Mouse (Mus musculus): ENCODE data around the gene Nf2. TPM values are rescaled to one million over a fixed set of nuclear protein-coding genes. Genes with fewer than 3 reads are reported as not detected.

Nf2 gene
- 10 to 100 TPM; 74.3 to 74.7 TPM for total RNA-seq (2021)
- long read RNA-seq, experiment 1, full-length matches to known transcripts, result 43 of 69 reads
- long read RNA-seq, experiment 1, partial matches to known transcripts, result 8 of 69 reads
- long read RNA-seq, experiment 1, other reads (novel, unspliced or antisense), result 18 of 69 reads
- long read RNA-seq, experiment 2, full-length matches to known transcripts, result 46 of 73 reads
- long read RNA-seq, experiment 2, partial matches to known transcripts, result 9 of 73 reads
- long read RNA-seq, experiment 2, other reads (novel, unspliced or antisense), result 18 of 73 reads

DNA sequence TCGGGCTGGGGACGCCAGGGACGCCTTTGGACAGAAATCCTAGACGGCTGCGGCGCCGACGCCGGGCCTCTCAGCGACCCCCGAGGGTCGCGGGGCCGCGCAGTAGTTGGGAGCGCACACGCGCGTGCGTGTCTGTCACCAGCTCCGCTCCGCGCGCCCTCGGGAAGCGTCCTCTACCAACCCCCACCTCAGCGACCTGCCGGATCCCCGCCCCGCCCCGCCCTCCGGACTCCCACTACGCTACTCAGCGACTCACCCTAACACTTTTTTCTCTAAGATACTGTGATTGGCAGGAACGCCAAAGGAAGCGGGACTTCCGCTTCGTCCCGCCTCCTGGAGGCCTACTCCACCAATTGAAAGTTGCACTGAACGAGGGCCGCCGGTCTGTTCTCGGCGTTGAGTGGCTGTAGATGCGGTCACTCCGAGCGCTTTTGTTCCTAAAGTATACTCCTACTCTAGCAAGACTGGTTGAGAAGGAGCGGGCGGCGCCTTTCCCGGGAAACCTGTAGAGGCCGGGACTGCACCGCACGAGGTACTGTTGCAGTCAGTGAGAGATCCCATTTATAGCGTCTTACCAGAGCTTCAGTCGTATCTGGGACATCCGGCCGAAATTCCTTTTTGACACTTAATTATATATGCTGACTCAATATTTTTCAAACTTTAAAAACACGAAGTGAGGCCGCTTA is at the start of gene Nf2:
Nf2 (minus strand) TSS at position 279 of the 686 bp plus-strand sequence.
- peak within 1 kb of the TSS; percentile 67 for H3K4me3 ChIP-seq
- intact Hi-C loops (cut with DNase I), result loop anchor here (5.0 kb wide), 1 partner anchor 257 kb away; the partner anchor contains the start of gene Mtmr3
- H3K27ac ChIP-seq, result peak within 1 kb of the TSS; percentile 79
- TF ChIP-seq CTCF (IDR thresholded peaks at IDR 0.05), result peak; percentile 11; the same call in 1 of the 2 replicates
- DNase-seq (ENCODE audit: extremely low spot score in 1 of 2, low spot score in 2 of 2), result peak; percentile 95 to 97

- peak; percentile 81 to 83 for DNase-seq (ENCODE audit: extremely low spot score in 1 of 2, low spot score in 2 of 2)
- intact Hi-C loops (cut with DNase I), result no loop called here
- Histone ChIP-seq H3K27ac (peak within 1 kb of the TSS; percentile 87), H3K4me3 (peak within 1 kb of the TSS; percentile 59)
- TF ChIP-seq CTCF (IDR thresholded peaks at IDR 0.05), result no peak
Observed at GRCm38 (mm10) chr11:4894848-4895816, 45.8 kb upstream of the Nf2 start, which contains the start of gene Thoc5. Gene Thoc5 (plus strand): TSS chr11:4895320.

DNA sequence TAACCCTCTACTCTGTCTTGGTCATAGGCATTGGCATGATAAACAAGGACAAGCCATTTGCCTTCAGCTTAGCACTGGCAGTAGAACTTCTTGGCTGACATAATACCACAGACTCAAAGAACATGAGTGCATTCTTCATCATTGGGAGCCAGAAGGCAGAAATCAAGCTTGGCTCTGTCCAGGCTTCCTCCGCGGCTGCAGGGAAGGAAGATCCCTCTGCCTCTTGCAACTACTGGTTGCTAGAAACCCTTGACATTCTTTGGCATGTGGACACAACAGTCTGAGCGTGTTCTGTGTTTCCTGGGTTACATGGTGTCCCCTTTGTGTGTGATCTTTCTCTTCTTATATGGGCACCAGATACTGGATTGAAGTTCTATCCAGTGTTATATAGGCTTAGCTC is 37.7 kb upstream of the Nf2 start:
- no peak overlapping the region for H3K27ac ChIP-seq
- no peak overlapping the region for H3K4me3 ChIP-seq
- no peak for TF ChIP-seq CTCF (IDR thresholded peaks at IDR 0.05)
- intact Hi-C loops (cut with DNase I), result no loop called here
- DNase-seq (ENCODE audit: extremely low spot score in 1 of 2, low spot score in 2 of 2), result no peak

GRCm38 (mm10) chr11:4885385-4885903 is 36.1 kb upstream of the Nf2 start:
- intact Hi-C loops (cut with DNase I), result no loop called here
- peak; percentile 77 for TF ChIP-seq CTCF (IDR thresholded peaks at IDR 0.05)
- H3K27ac ChIP-seq, result no peak overlapping the region
- DNase-seq (ENCODE audit: extremely low spot score in 1 of 2, low spot score in 2 of 2), result peak; percentile 39 to 56
- H3K4me3 ChIP-seq, result no peak overlapping the region

DNA sequence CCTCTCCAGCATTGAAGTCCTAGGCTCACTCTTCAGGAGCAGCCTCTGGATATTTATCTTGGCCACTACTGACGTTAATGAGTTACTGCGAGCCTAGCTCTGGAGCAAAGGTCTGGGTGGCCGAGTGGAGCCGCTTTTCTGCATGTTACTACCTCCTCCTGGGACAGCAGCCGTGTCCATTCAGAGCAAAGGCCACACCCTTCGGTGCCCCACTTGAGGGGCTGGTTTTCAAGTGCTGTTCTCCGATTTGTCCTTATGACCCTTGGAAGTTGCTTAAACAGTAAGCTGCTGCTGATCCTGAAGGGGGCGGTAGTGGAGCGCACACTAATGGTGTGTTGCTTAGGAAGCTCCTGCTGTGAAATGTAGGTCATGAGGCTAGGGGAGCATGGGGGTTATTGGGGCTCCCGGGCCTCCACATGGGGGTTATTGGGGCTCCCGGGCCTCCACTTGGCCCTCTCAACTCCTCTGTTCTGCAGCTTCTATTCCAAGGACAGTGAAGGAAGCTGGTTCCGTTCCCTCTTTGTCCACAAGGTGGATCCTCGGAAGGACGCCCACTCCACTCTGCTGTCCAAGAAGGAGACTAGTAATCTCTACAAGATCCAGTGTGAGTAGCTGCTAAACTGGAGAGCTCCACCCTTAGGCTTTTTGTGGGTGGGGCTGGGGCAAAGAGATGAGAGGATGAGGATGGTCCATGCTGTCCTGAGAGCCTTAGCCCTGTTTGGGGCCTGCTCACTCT is 33.7 kb upstream of the Nf2 start:
- Histone ChIP-seq H3K4me3 (no peak overlapping the region), H3K27ac (no peak overlapping the region)
- DNase-seq (ENCODE audit: extremely low spot score in 1 of 2, low spot score in 2 of 2), result no peak
- TF ChIP-seq CTCF (IDR thresholded peaks at IDR 0.05), result peak; percentile 37
- intact Hi-C loops (cut with DNase I), result no loop called here

GRCm38 (mm10) chr11:4881087-4881486 is 31.8 kb upstream of the Nf2 start:
- intact Hi-C loops (cut with DNase I), result no loop called here
- H3K27ac ChIP-seq, result no peak overlapping the region
- DNase-seq (ENCODE audit: extremely low spot score in 1 of 2, low spot score in 2 of 2), result no peak
- no peak for TF ChIP-seq CTCF (IDR thresholded peaks at IDR 0.05)
- H3K4me3 ChIP-seq, result no peak overlapping the region

GRCm38 (mm10) chr11:4874551-4874950 is 25.2 kb upstream of the Nf2 start:
- peak overlapping the region; percentile 64 for H3K4me3 ChIP-seq
- H3K27ac ChIP-seq, result no peak overlapping the region
- intact Hi-C loops (cut with DNase I), result no loop called here
- no peak for TF ChIP-seq CTCF (IDR thresholded peaks at IDR 0.05)
- no peak for DNase-seq (ENCODE audit: extremely low spot score in 1 of 2, low spot score in 2 of 2)

GRCm38 (mm10) chr11:4873755-4874475 is 24.6 kb upstream of the Nf2 start, which contains the start of gene Nipsnap1:
Gene Nipsnap1 (plus strand): TSS chr11:4873951.
- intact Hi-C loops (cut with DNase I), result no loop called here
- Histone ChIP-seq H3K4me3 (peak within 1 kb of the TSS; percentile 64), H3K27ac (peak within 1 kb of the TSS; percentile 86)
- DNase-seq (ENCODE audit: extremely low spot score in 1 of 2, low spot score in 2 of 2), result peak; percentile 76 to 79
- no peak for TF ChIP-seq CTCF (IDR thresholded peaks at IDR 0.05)

DNA sequence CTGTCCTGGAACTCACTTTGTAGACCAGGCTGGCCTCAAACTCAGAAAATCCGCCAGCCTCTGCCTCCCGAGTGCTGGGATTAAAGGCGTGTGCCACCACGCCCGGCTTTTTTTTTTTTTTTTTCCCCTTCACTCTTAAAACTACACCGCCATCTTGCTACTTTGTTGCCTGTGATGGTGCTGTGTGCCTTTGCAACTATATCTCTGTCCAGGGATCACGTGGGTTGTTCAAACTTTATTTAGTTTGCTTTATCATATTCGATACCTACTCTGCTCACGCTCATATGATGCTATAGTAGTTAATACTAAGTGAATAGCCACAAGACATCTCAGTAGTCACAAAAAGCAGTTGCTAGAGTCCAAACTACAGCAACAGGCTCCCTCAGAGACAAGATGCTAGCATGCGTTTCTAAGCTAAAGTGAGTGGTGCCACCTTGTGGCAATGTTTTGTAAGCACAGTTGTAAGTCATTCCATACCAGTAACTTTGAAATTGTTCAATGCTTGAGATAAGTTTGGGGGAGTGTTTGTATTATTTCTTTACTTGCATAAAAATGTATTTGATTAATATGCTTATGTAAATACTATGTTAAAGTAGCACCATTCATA is 16.4 kb upstream of the Nf2 start:
- peak; percentile 56 to 61 for DNase-seq (ENCODE audit: extremely low spot score in 1 of 2, low spot score in 2 of 2)
- intact Hi-C loops (cut with DNase I), result loop anchor here (1.0 to 10.0 kb wide), 2 partner anchors 429 to 601 kb away; no protein-coding TSS in a partner anchor
- Histone ChIP-seq H3K27ac (no peak overlapping the region), H3K4me3 (no peak overlapping the region)
- peak; percentile 93 for TF ChIP-seq CTCF (IDR thresholded peaks at IDR 0.05)

GRCm38 (mm10) chr11:4862730-4863129 is 13.4 kb upstream of the Nf2 start:
- DNase-seq (ENCODE audit: extremely low spot score in 1 of 2, low spot score in 2 of 2), result no peak
- H3K27ac ChIP-seq, result no peak overlapping the region
- intact Hi-C loops (cut with DNase I), result loop anchor here (10.0 kb wide), 1 partner anchor 598 kb away; no protein-coding TSS in a partner anchor
- no peak overlapping the region for H3K4me3 ChIP-seq
- no peak for TF ChIP-seq CTCF (IDR thresholded peaks at IDR 0.05)
